24 mouse cellular contexts compared by ENCODE assay signal in the genomic region with DNA sequence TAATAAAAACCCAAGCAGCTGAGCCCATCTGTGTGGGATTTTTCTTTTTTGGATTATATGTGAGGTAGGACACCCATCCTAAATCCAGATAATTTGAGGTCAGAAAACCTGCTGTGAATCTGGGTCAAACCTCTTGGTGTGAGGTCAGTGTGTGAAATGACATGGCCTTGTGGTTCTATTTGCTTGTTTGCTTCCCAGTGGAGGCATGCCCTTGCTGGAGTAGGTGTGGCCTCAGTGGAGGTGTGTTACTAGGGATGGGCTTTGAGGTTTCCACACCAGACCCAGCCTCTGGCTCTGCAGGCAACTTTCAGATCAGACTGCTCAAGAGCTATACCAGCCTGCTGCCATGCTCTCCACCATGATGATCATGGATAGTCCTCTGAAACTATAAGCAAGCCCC. TPM values are rescaled to one million over a fixed set of nuclear protein-coding genes. Genes with fewer than 3 reads are reported as not detected.
A peak's percentile ranks its signal among the peaks of the same experiment; 100 is the strongest.
DNase-seq lines count a peak whose midpoint lies in the region; ATAC-seq and TF ChIP-seq lines count a peak whose summit lies in the region.
"Had no signal": no experiment of that assay in that cellular context is flagged by ENCODE, and none has a peak within 500 bp of the region (broad histone marks: within the 10 kb centered on the region; RNA-seq: fewer than 3 reads in every experiment).

No protein-coding gene starts in this region.

- no peaks in the 10 kb centered on the region for H3K4me1 ChIP-seq in liver, adult 2 months (ENCODE audit: control insufficient read depth, insufficient read depth, low read length)
- H3K4me1 ChIP-seq in liver, postnatal 0 days (ENCODE audit: insufficient read depth): no peaks in the 10 kb centered on the region
- H3K4me1 ChIP-seq in liver, embryonic 12.5 days: no peaks in the 10 kb centered on the region
- H3K4me1 ChIP-seq: embryonic facial prominence, embryonic 10.5 days; embryonic facial prominence, embryonic 12.5 days; forebrain, embryonic 13.5 days; forebrain, embryonic 15.5 days had no signal

- TF ChIP-seq CTCF in liver, adult 2 months (IDR thresholded peaks at IDR 0.05; ENCODE audit: low read depth, low read length): no peak
- TF ChIP-seq CTCF in liver, postnatal 0 days (IDR thresholded peaks at IDR 0.05; ENCODE audit: low read depth): no peak

- ATAC-seq in liver, postnatal 0 days: peak; percentile 99
- ATAC-seq in liver, embryonic 12.5 days: no peak
- ATAC-seq: activated CD4-positive, CD25-positive, alpha-beta regulatory T cell, adult 4 months; CD4-positive, CD25-positive, alpha-beta regulatory T cell, adult 4 months; forebrain, embryonic 13.5 days; forebrain, embryonic 15.5 days; forebrain, postnatal 0 days; Patski had no signal

- TF ChIP-seq POLR2A in liver, adult 2 months (IDR thresholded peaks at IDR 0.05; ENCODE audit: extremely low read depth, insufficient read depth, low read length): no peak

- no peaks in the 10 kb centered on the region for H3K27me3 ChIP-seq in liver, adult 2 months (ENCODE audit: control insufficient read depth, insufficient read depth, low read length)
- no peaks in the 10 kb centered on the region for H3K27me3 ChIP-seq in liver, postnatal 0 days (ENCODE audit: insufficient read depth, low read length)
- no peaks in the 10 kb centered on the region for H3K27me3 ChIP-seq in liver, embryonic 12.5 days (replicated peaks)
- H3K27me3 ChIP-seq: CH12.LX; embryonic facial prominence, embryonic 12.5 days; forebrain, embryonic 13.5 days; forebrain, embryonic 15.5 days had no signal

- no peak overlapping the region for H3K4me2 ChIP-seq in liver, postnatal 0 days (ENCODE audit: low read depth, low read length)
- H3K4me2 ChIP-seq in liver, embryonic 12.5 days: no peak overlapping the region
- H3K4me2 ChIP-seq: embryonic facial prominence, embryonic 12.5 days; forebrain, embryonic 13.5 days; forebrain, embryonic 15.5 days had no signal

- no peak overlapping the region for H3K27ac ChIP-seq in liver, adult 2 months (replicated peaks; ENCODE audit: insufficient read depth, low read depth, low read length)
- H3K27ac ChIP-seq in liver, postnatal 0 days (ENCODE audit: low read depth): no peak overlapping the region
- H3K27ac ChIP-seq in liver, embryonic 12.5 days: no peak overlapping the region
- H3K27ac ChIP-seq: embryonic facial prominence, embryonic 10.5 days; embryonic facial prominence, embryonic 12.5 days; forebrain, embryonic 13.5 days; forebrain, embryonic 15.5 days had no signal

- no peak overlapping the region for H3K9ac ChIP-seq in liver, adult 2 months (ENCODE audit: low read depth, low read length)
- no peak overlapping the region for H3K9ac ChIP-seq in liver, postnatal 0 days (replicated peaks)
- no peak overlapping the region for H3K9ac ChIP-seq in liver, embryonic 12.5 days
- H3K9ac ChIP-seq: embryonic facial prominence, embryonic 12.5 days; forebrain, embryonic 13.5 days; forebrain, embryonic 15.5 days; forebrain, postnatal 0 days had no signal

- H3K79me2 ChIP-seq in liver, adult 2 months (ENCODE audit: control insufficient read depth, insufficient read depth, low read length): no peaks in the 10 kb centered on the region

- H3K4me3 ChIP-seq in liver, adult 2 months (ENCODE audit: insufficient read depth, low read depth, low read length): no peak overlapping the region
- H3K4me3 ChIP-seq in liver, postnatal 0 days (ENCODE audit: low read depth, low read length): no peak overlapping the region
- H3K4me3 ChIP-seq in liver, embryonic 12.5 days: no peak overlapping the region
- H3K4me3 ChIP-seq: embryonic facial prominence, embryonic 10.5 days; embryonic facial prominence, embryonic 12.5 days; forebrain, embryonic 13.5 days; forebrain, embryonic 15.5 days had no signal

- peak; percentile 71 for DNase-seq in liver, adult 2 months (ENCODE audit: extremely low read depth, low read depth, low spot score)
- DNase-seq in liver: no peak
- peak; percentile 33 for DNase-seq in liver, postnatal 0 days
- DNase-seq in right cerebral cortex, postnatal 14 days: no peak
- DNase-seq: adrenal gland, adult 8-10 months; adrenal gland, postnatal 14 days; adrenal gland, postnatal 36 days; B cell, adult 2 months; cerebellum, adult 11-12 months; cerebellum, adult 2 months; cerebellum, adult 9-10 months; cerebellum, postnatal 10 days; cerebellum, postnatal 25 days; forebrain, postnatal 0 days had no signal

- TF ChIP-seq EP300 in liver, postnatal 0 days (IDR thresholded peaks at IDR 0.05; ENCODE audit: low read depth): no peak

- H3K36me3 ChIP-seq in liver, adult 2 months (ENCODE audit: control insufficient read depth, insufficient read depth, low read length): no peaks in the 10 kb centered on the region
- H3K36me3 ChIP-seq in liver, postnatal 0 days (replicated peaks; ENCODE audit: insufficient read depth, low read length): no peaks in the 10 kb centered on the region
- H3K36me3 ChIP-seq in liver, embryonic 12.5 days: no peaks in the 10 kb centered on the region
- H3K36me3 ChIP-seq: embryonic facial prominence, embryonic 10.5 days; embryonic facial prominence, embryonic 12.5 days; forebrain, embryonic 15.5 days; G1E had no signal

- no peaks in the 10 kb centered on the region for H3K9me3 ChIP-seq in liver, postnatal 0 days (ENCODE audit: low read length)
- H3K9me3 ChIP-seq in liver, embryonic 12.5 days (replicated peaks): no peaks in the 10 kb centered on the region
- H3K9me3 ChIP-seq: embryonic facial prominence, embryonic 10.5 days; embryonic facial prominence, embryonic 12.5 days; forebrain, embryonic 13.5 days; forebrain, embryonic 15.5 days; G1E had no signal

RNA-seq across cellular contexts. Expression of gene Araf, which starts 20.0 kb away (rescaled TPM):
- 39.5 and 42.4 TPM in 2 replicates for total RNA-seq in liver, adult 2 months (2014; rRNA removed)
- 97.0 and 139 TPM in 2 replicates for polyA plus RNA-seq in liver, adult 2 months (2012; rRNA removed)
- 36.1 and 37.5 TPM in 2 replicates for polyA plus RNA-seq in liver, postnatal 0 days (2015; fragmentation: Nextera tagmentation; extraction: Ambion mirVana)
- 58.9 and 62.8 TPM in 2 replicates for polyA plus RNA-seq in liver, embryonic 12.5 days (2016; fragmentation: Nextera tagmentation; extraction: Ambion mirVana)

Comparison
In these comparisons a context has a peak if more than half of its experiments do, and no peak if none do; other contexts are left out.
1. DNase-seq: peak in liver, adult 2 months (single experiment) and liver, postnatal 0 days (single experiment); none in liver (single experiment) and right cerebral cortex, postnatal 14 days (single experiment).